Mouse (Mus musculus) cerebral cortex, adult 2 months (tissue): ENCODE results near the gene 1700013G24Rik.

Experiments
- WGBS: fragments of 180-500 bp; shearing (Covaris S2); methylation state at CpG from one replicate; pipeline ENCODE4 v1.1.7; 2018; 5-methylcytosine and 5-hydroxymethylcytosine counted together

The 1700013G24Rik gene

GRCm38 (mm10) chr4:137495501-137496100 lies 42.5 kb downstream of the 1700013G24Rik start:
- WGBS = 77% methylated on average over 6 of the region's 6 CpGs

DNA sequence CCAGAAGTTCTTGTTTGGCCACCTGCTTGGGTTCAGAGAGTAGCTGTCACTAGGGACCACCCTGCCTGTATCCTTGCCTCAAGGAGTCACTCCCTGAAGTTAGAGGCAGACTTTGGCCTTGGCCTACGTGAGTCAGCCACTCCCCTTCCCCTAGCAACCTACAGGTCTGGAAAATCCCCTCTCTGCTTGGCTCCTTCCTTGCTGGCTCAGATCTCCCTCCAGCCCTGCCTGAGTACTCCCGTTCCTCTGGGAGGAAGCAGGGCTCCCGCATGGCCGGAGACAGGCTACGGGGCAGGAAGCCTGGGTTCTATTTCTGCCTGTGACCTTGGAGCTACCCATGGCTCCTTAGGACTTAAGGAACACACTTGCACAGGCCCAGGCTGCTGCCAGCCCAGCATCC lies 44.3 kb downstream of the 1700013G24Rik start:
- WGBS = 76% methylated on average over 5 of the region's 5 CpGs

GRCm38 (mm10) chr4:137497892-137498722 lies 45.0 kb downstream of the 1700013G24Rik start:
- 77% methylated on average over 9 of the region's 9 CpGs for WGBS

GRCm38 (mm10) chr4:137498882-137499583 lies 45.9 kb downstream of the 1700013G24Rik start:
- 89% methylated on average over 9 of the region's 9 CpGs for WGBS

DNA sequence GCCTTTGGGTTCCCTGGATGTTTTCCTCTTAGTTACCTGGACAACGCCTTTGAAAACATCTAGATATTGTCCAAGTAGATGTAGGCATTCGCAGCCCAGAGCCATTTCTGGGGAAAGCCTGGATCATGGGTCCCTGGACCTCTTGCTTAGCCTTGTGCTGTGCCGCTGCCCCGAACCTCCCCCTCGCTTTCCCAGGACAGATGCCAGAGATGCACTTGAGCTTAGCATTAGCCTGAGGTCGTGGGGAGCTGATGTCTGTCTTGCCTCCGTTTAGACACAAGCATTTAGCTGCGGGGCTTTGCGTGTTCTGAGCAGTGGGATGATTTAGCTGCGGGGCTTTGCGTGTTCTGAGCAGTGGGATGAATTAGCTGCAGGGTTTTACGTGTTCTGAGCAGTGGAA lies 47.1 kb downstream of the 1700013G24Rik start:
- WGBS = 88% methylated on average over 12 of the region's 12 CpGs

GRCm38 (mm10) chr4:137500953-137501352 lies 47.9 kb downstream of the 1700013G24Rik start:
- 86% methylated on average over 5 of the region's 5 CpGs for WGBS

DNA sequence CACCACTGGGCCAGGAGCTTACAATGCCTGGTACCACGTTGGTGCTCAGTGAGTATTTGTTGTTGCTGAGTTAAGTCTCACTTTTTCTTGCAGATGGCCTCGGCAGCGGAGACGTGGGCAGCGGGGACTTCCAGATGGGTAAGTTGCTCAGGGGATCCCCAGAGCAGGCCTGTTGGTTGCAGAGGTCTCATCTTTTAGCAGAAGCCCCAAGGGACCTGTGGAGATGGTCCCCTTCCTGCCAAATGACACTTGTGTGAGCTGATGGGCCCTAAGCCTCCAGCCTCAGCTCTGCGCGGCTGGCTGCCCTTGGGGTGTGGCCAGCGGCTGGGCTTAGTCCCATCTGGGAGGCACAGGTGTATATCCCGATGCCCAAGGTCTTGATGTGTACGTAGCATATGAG lies 49.1 kb downstream of the 1700013G24Rik start:
- WGBS = 89% methylated on average over 10 of the region's 10 CpGs

DNA sequence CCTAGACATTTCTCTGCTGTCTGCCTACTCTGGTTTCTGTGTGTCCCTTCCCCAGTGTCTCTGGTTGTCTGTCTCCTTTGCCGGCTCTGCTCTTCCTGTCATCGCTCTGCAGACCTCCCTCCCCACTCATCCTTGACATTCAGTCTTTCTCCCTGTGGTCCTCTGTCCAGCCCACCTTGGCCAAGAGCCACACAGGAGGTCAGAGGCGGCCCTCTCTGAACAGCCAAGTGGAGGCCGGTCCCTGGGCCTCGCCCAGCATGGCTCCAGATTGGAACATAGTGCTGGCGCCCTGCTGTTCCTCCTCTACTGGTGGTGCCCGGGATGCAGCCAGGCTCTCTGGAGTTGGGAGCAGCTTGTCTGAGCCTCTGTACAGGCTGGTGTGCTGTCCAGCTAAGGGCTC lies 49.7 kb downstream of the 1700013G24Rik start:
- 65% methylated on average over 7 of the region's 7 CpGs for WGBS

DNA sequence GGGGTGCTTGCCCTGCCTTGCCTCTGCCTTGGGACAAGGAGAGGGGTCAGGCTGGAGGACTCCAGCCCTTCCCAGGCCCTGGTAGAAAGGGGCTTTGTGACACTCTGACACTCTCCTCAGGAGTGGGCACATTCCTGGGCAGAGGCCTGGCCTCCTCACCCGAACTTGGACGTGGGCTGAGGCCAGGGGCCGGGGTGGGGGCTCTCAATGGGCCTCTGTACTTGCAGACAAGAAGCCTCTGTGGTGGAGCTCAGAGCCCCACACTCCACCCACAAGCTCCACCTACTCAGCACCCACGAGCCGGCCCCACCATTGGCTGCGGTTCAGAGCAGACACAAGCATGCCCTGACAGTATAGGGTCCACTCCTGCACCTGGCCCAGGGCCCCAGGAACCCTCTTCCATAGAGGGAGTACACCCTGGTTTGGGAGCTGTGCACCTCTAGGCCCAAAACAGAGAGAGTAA lies 50.5 kb downstream of the 1700013G24Rik start:
- 53% methylated on average over 6 of the region's 6 CpGs for WGBS
